Mouse (Mus musculus): Measurements from ENCODE around the gene 1700021F07Rik. TPM values are rescaled to one million over a fixed set of nuclear protein-coding genes. Genes with fewer than 3 reads are reported as not detected.

The 1700021F07Rik gene
- polyA plus RNA-seq, 1 experiment = not detected

GRCm38 (mm10) chr2:173550681-173551080 lies 28.3 kb downstream of the 1700021F07Rik start:
- no peaks in the 10 kb centered on the region for H3K4me1 ChIP-seq (ENCODE audit: control insufficient read depth, insufficient read depth, low read length)
- no peak overlapping the region for H3K4me3 ChIP-seq (ENCODE audit: insufficient read depth, low read depth, low read length)
- 88% methylated on average over 6 of the region's 6 CpGs for WGBS
- H3K27ac ChIP-seq (ENCODE audit: insufficient read depth, low read depth, low read length) = no peak overlapping the region
- TF ChIP-seq POLR2A (IDR thresholded peaks at IDR 0.05; ENCODE audit: insufficient read depth, low read depth, low read length) = no peak
- no peak for TF ChIP-seq CTCF (IDR thresholded peaks at IDR 0.05; ENCODE audit: insufficient read depth, low read depth, low read length)

DNA sequence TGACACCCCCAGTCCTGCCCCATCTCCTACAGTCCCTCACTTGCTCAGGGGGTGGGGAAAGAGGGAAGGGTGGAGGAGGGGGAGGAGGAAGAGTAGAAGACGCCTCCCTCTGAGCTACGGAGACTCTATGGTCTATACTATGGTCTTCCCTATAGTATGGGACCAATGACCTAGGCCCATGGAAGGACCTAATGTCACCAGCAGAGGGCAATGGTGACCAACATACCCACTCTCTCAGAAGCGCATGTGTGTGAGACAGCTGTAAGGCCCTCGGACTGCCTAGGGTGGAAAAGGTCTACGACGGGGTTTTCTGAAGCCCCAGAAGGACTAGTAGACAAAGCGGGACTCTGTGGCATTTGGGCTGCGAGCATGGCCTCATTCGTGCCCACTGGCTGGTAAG lies 31.5 kb downstream of the 1700021F07Rik start:
- H3K4me1 ChIP-seq (ENCODE audit: control insufficient read depth, insufficient read depth, low read length) = no peaks in the 10 kb centered on the region
- no peak overlapping the region for H3K4me3 ChIP-seq (ENCODE audit: insufficient read depth, low read depth, low read length)
- TF ChIP-seq CTCF (IDR thresholded peaks at IDR 0.05; ENCODE audit: insufficient read depth, low read depth, low read length) (no peak), POLR2A (IDR thresholded peaks at IDR 0.05; ENCODE audit: insufficient read depth, low read depth, low read length) (no peak)
- WGBS = 47% methylated on average over 9 of the region's 9 CpGs
- no peak overlapping the region for H3K27ac ChIP-seq (ENCODE audit: insufficient read depth, low read depth, low read length)

DNA sequence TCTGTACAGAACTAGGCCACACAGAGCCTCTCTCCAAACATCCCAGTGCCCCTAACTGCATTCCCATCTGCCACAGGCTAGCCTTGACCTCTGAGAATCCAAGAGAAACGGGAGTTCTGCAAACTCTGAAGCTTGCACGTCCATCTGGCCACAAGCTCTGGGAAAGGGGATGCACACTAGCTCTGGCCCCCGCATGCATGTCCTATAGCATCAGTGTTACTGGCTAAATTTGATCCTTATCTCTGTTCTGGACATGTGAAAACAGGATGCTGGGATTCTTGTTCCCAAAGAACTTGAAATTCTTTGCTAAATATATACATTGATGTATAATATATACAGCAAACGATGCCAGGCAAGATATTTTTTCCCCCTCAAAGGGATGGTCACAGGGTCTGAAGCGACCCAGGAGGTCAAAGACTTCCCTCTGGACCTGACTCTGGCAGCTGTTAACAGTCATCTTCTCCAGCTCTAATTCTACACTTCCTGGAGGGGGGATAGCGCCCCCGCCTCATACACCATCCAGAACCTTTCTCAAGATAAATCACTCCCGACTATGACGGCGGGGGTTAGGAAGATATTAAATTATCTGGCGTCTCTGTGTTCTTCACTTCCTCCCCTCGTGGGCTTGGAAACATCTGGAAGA lies 36.5 kb downstream of the 1700021F07Rik start:
- H3K4me1 ChIP-seq (ENCODE audit: control insufficient read depth, insufficient read depth, low read length) = no peaks in the 10 kb centered on the region
- TF ChIP-seq CTCF (IDR thresholded peaks at IDR 0.05; ENCODE audit: insufficient read depth, low read depth, low read length) (no peak), POLR2A (IDR thresholded peaks at IDR 0.05; ENCODE audit: insufficient read depth, low read depth, low read length) (no peak)
- no peak overlapping the region for H3K4me3 ChIP-seq (ENCODE audit: insufficient read depth, low read depth, low read length)
- H3K27ac ChIP-seq (ENCODE audit: insufficient read depth, low read depth, low read length) = no peak overlapping the region
- WGBS = 89% methylated on average over 12 of the region's 12 CpGs

DNA sequence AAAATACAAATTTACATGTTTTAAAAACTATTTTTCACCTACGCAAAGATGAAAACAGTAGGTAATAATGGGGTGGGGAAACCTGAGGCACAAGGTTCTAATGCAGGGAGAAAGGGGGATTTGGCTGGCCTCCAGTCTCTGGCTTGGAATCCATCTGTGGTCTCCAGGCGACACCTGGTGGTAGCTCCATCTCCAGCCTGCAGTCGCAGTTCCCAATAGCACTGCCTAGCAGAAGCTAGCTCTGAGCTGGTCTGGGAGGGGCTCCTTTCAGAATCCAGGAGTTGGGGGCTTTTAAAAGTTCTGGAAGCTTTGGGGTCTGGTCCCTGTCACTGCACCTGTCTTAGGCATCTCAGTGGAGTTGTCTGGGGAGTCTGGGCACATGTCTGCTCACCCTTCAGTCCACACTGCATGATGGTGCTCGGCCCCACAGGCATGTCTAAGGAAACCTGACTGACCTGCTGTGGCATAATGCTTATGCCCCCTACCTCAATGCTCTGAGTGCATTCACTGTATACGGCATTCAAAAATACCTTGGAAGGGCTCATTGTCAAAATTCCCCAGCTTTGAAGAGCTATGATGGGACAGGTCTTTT lies 39.6 kb downstream of the 1700021F07Rik start:
- no peak overlapping the region for H3K4me3 ChIP-seq (ENCODE audit: insufficient read depth, low read depth, low read length)
- 39% methylated on average over 5 of the region's 5 CpGs for WGBS
- peak; percentile 96 for TF ChIP-seq CTCF (IDR thresholded peaks at IDR 0.05; ENCODE audit: insufficient read depth, low read depth, low read length)
- TF ChIP-seq POLR2A (IDR thresholded peaks at IDR 0.05; ENCODE audit: insufficient read depth, low read depth, low read length) = no peak

DNA sequence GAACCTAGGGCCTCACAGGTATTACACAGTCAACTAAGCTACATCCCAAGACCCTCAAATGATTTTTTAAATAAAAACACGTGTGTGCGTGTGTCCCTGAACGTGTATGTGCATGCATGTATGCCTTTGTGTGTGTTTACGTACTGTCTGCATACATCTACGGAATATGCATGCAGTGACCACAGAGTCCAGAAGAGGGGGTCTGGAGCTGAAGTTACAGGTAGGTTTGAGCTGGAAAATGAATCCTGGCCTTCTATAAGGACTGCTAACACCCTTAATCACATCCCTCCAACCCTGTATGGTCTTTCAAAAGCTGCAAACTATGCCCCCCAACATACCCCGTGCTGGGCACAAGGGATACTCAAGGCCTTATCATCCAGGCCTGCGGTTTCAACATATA lies 41.0 kb downstream of the 1700021F07Rik start:
- WGBS = 84% methylated on average over 7 of the region's 7 CpGs
- TF ChIP-seq POLR2A (IDR thresholded peaks at IDR 0.05; ENCODE audit: insufficient read depth, low read depth, low read length) (no peak), CTCF (IDR thresholded peaks at IDR 0.05; ENCODE audit: insufficient read depth, low read depth, low read length) (no peak)
- no peak overlapping the region for H3K27ac ChIP-seq (ENCODE audit: insufficient read depth, low read depth, low read length)

More for the DNA sequence above, 39.6 kb downstream of the 1700021F07Rik start:
- H3K4me1 ChIP-seq (ENCODE audit: control insufficient read depth, insufficient read depth, low read length) = no peaks in the 10 kb centered on the region
- H3K27ac ChIP-seq (ENCODE audit: insufficient read depth, low read depth, low read length) = no peak overlapping the region

DNA sequence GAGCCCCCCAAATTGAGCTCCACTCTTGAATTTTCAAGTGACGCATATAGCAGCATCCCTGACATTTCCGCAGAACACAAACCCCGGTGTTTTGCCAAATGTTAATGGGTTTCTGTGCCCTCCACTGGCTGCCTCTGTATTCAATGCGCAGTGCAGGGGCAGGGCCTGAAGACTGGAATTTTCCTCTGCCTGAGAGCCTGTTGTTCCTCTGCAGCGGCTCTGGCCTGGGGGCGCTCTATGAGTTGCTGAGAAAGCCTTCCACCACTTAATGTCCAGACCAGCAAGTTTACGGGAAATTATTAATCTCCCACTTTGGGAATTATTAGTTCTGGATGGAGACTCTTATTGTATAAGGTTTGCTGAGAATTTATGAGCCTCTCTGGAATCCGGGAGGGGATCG lies 41.8 kb downstream of the 1700021F07Rik start:
- WGBS = 52% methylated on average over 9 of the region's 9 CpGs
- no peak overlapping the region for H3K27ac ChIP-seq (ENCODE audit: insufficient read depth, low read depth, low read length)

More for the DNA sequence above, 41.0 kb downstream of the 1700021F07Rik start:
- no peaks in the 10 kb centered on the region for H3K4me1 ChIP-seq (ENCODE audit: control insufficient read depth, insufficient read depth, low read length)
- H3K4me3 ChIP-seq (ENCODE audit: insufficient read depth, low read depth, low read length) = no peak overlapping the region

More for the DNA sequence above, 41.8 kb downstream of the 1700021F07Rik start:
- Histone ChIP-seq H3K4me3 (ENCODE audit: insufficient read depth, low read depth, low read length) (no peak overlapping the region), H3K4me1 (ENCODE audit: control insufficient read depth, insufficient read depth, low read length) (no peaks in the 10 kb centered on the region)
- TF ChIP-seq POLR2A (IDR thresholded peaks at IDR 0.05; ENCODE audit: insufficient read depth, low read depth, low read length) (no peak), CTCF (IDR thresholded peaks at IDR 0.05; ENCODE audit: insufficient read depth, low read depth, low read length) (0 out of 2 replicates have a peak, but pooled peaks have one; percentile 12)

Other genes with a start within 250 kb of the 1700021F07Rik start
- gene Pmepa1, start 246.1 kb upstream of the 1700021F07Rik start, polyA plus RNA-seq (2012; ENCODE audit: insufficient read depth, insufficient read length, low replicate concordance, missing spikeins) = not detected in 2 replicates
- not detected in 2 replicates for gene Ankrd60, start 55.8 kb downstream of the 1700021F07Rik start, polyA plus RNA-seq (2012; ENCODE audit: insufficient read depth, insufficient read length, low replicate concordance, missing spikeins)
- not detected in 2 replicates for gene Rab22a, start 137.2 kb downstream of the 1700021F07Rik start, polyA plus RNA-seq (2012; ENCODE audit: insufficient read depth, insufficient read length, low replicate concordance, missing spikeins)
- not detected in 2 replicates for gene 1700010B08Rik, start 196.8 kb downstream of the 1700021F07Rik start, polyA plus RNA-seq (2012; ENCODE audit: insufficient read depth, insufficient read length, low replicate concordance, missing spikeins)
- not detected in 2 replicates for gene Vapb, start 214.9 kb downstream of the 1700021F07Rik start, polyA plus RNA-seq (2012; ENCODE audit: insufficient read depth, insufficient read length, low replicate concordance, missing spikeins)

All from olfactory bulb, adult 2 months (tissue).